Mouse (Mus musculus) T-helper 2 cell (primary cell): ENCODE results near the gene Rrp1.

Experiments
- in situ Hi-C: fragments of 300-600 bp; cut with MboI, MseI; formaldehyde crosslinking; loops from one replicate; pipeline ENCODE4 v1.15.1; 2025; ENCODE audit warnings: high pct_unique_total_duplicates

Rrp1 gene

DNA sequence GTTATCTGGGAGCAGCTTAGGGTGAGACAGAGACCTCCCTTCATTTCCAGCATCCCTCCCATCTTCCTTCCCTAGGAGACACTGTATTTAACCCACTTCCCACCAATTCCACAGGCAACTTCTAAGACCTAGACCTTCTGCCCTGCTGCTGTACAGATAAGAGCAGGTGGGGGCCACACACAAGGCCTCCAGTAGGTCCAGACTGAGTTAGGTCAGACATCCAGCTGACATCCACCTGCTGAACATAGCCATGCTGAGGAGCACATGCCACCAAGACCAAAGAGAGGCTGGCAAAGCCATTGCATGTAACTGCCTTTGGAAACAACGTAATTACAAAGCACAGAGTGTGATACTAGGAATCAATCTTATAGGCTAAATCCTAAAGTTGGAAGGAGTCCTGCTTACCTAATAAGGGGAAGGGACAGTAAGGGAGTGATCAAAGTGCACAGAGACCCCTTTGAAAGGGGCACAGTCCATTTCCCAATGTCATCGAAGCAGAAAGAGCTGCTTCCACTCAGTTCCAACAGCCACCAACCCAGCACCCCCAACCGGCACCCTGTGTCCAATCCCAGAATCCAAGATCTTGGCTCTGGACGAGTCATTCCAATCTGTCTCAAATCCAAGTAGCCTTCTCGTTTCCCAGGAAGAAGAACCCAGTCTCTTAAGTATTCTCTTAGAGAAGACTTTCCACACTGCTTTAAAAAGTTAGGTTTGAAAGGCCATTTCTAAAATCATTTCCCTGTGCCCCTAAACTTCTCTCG is 61.9 kb downstream of the Rrp1 start:
- in situ Hi-C loops = no loop called here
